Comparison of ENCODE assay signal across 17 mouse cellular contexts in genomic region chr5:143032639-143033146, GRCm38 (mm10).
A peak's percentile ranks its signal among the peaks of the same experiment; 100 is the strongest.
DNase-seq lines count a peak whose midpoint lies in the region; ATAC-seq and TF ChIP-seq lines count a peak whose summit lies in the region.
"Had no signal": no experiment of that assay in that cellular context is flagged by ENCODE, and none has a peak within 500 bp of the region (broad histone marks: within the 10 kb centered on the region; RNA-seq: fewer than 3 reads in every experiment).

No protein-coding gene starts in this region.

- intact Hi-C loops in heart, adult 2 months (cut with DNase I), result no loop called here
- intact Hi-C loops in left cerebral cortex, postnatal 14 days (cut with DNase I), result no loop called here

- no peaks in the 10 kb centered on the region; the same call in 1 of the 2 replicates for H3K79me2 ChIP-seq in heart, adult 2 months (replicated peaks; ENCODE audit: control insufficient read depth, insufficient read depth, low read length)

- no peak for TF ChIP-seq CTCF in heart, adult 2 months (IDR thresholded peaks at IDR 0.05)
- TF ChIP-seq CTCF in lung, adult 2 months (IDR thresholded peaks at IDR 0.05; ENCODE audit: insufficient read depth, low read length), result no peak

- H3K4me2 ChIP-seq in heart, embryonic 12.5 days, result no peak overlapping the region
- H3K4me2 ChIP-seq in lung, embryonic 15.5 days, result no peak overlapping the region
- H3K4me2 ChIP-seq: hindbrain, embryonic 14.5 days; midbrain, embryonic 12.5 days had no signal

- TF ChIP-seq EP300 in heart, adult 2 months (IDR thresholded peaks at IDR 0.05; ENCODE audit: insufficient read depth, low read depth, low read length), result no peak

- no peak overlapping the region for H3K9ac ChIP-seq in heart, adult 2 months (ENCODE audit: low read depth, low read length)
- no peak overlapping the region for H3K9ac ChIP-seq in heart, embryonic 12.5 days
- H3K9ac ChIP-seq in lung, embryonic 15.5 days, result no peak overlapping the region
- H3K9ac ChIP-seq: hindbrain, embryonic 14.5 days; midbrain, embryonic 12.5 days had no signal

- no peaks in the 10 kb centered on the region for H3K27me3 ChIP-seq in heart, adult 2 months (ENCODE audit: control insufficient read depth, insufficient read depth, low read length)
- no peaks in the 10 kb centered on the region for H3K27me3 ChIP-seq in heart, embryonic 12.5 days (replicated peaks)
- H3K27me3 ChIP-seq in lung, embryonic 15.5 days, result no peaks in the 10 kb centered on the region
- no peaks in the 10 kb centered on the region for H3K27me3 ChIP-seq in limb, embryonic 10.5 days (ENCODE audit: low read depth, poor library complexity, severe bottlenecking)
- H3K27me3 ChIP-seq: midbrain, embryonic 12.5 days had no signal

- ATAC-seq in heart, embryonic 12.5 days (ENCODE audit: insufficient number of reproducible peaks, low FRiP score), result no peak
- ATAC-seq in lung, embryonic 15.5 days (ENCODE audit: borderline replicate concordance, extremely low read depth, low FRiP score, low TSS enrichment), result no peak
- ATAC-seq: intestine, postnatal 0 days had no signal

- H3K9me3 ChIP-seq in heart, embryonic 12.5 days (replicated peaks), result no peaks in the 10 kb centered on the region
- no peaks in the 10 kb centered on the region for H3K9me3 ChIP-seq in lung, embryonic 15.5 days
- H3K9me3 ChIP-seq in limb, embryonic 10.5 days (replicated peaks), result no peaks in the 10 kb centered on the region
- H3K9me3 ChIP-seq: midbrain, embryonic 12.5 days had no signal

- no peak overlapping the region for H3K4me3 ChIP-seq in heart, adult 2 months
- H3K4me3 ChIP-seq in heart, embryonic 12.5 days, result no peak overlapping the region
- no peak overlapping the region for H3K4me3 ChIP-seq in lung, embryonic 15.5 days
- no peak overlapping the region for H3K4me3 ChIP-seq in lung, adult 2 months (replicated peaks; ENCODE audit: extremely low read depth, low read depth, low read length)
- H3K4me3 ChIP-seq in limb, embryonic 10.5 days, result peak overlapping the region; percentile 3; the same call in 1 of the 2 replicates
- H3K4me3 ChIP-seq: midbrain, embryonic 12.5 days had no signal

- H3K4me1 ChIP-seq in heart, adult 2 months (ENCODE audit: control insufficient read depth, insufficient read depth, low read length), result peaks cover 15% of the 10 kb centered on the region
- peaks cover 39% of the 10 kb centered on the region for H3K4me1 ChIP-seq in heart, embryonic 12.5 days (replicated peaks)
- peaks cover 20% of the 10 kb centered on the region for H3K4me1 ChIP-seq in lung, embryonic 15.5 days
- H3K4me1 ChIP-seq in lung, adult 2 months (ENCODE audit: control insufficient read depth, insufficient read depth, low read length), result peaks cover 4% of the 10 kb centered on the region; the same call in 1 of the 2 replicates
- H3K4me1 ChIP-seq in limb, embryonic 10.5 days, result peaks cover 27% of the 10 kb centered on the region

- no peak for TF ChIP-seq POLR2A in heart, adult 2 months (IDR thresholded peaks at IDR 0.05; ENCODE audit: insufficient read depth, low read depth, low read length)
- no peak for TF ChIP-seq POLR2A in lung, adult 2 months (IDR thresholded peaks at IDR 0.05; ENCODE audit: borderline replicate concordance, extremely low read depth, low read depth, low read length)

- H3K27ac ChIP-seq in heart, adult 2 months, result peak overlapping the region; percentile 49
- H3K27ac ChIP-seq in heart, embryonic 12.5 days (ENCODE audit: poor library complexity, severe bottlenecking), result no peak overlapping the region
- 0 out of 2 replicates have a peak overlapping the region, but pooled peaks have one; percentile 11 for H3K27ac ChIP-seq in lung, embryonic 15.5 days
- H3K27ac ChIP-seq in limb, embryonic 10.5 days, result peak overlapping the region; percentile 51
- H3K27ac ChIP-seq: midbrain, embryonic 12.5 days; stomach, postnatal 0 days had no signal

- 40% methylated on average over 2 of the region's 2 CpGs for WGBS in heart, adult 2 months
- 53% methylated on average over 2 of the region's 2 CpGs for WGBS in heart, embryonic 12.5 days
- WGBS in lung, embryonic 15.5 days, result 44% methylated on average over 2 of the region's 2 CpGs
- 45% methylated on average over 2 of the region's 2 CpGs for WGBS in lung, adult 2 months
- WGBS in limb, embryonic 10.5 days, result 37% methylated on average over 2 of the region's 2 CpGs

- H3K36me3 ChIP-seq in heart, adult 2 months (ENCODE audit: control insufficient read depth, insufficient read depth, low read length), result peaks cover 2% of the 10 kb centered on the region
- H3K36me3 ChIP-seq in heart, embryonic 12.5 days, result peaks cover 10% of the 10 kb centered on the region
- peaks cover 4% of the 10 kb centered on the region for H3K36me3 ChIP-seq in lung, embryonic 15.5 days
- H3K36me3 ChIP-seq in limb, embryonic 10.5 days, result peaks cover 38% of the 10 kb centered on the region

- DNase-seq in heart, adult 2 months, result no peak
- DNase-seq in lung, adult 2 months, result no peak
- DNase-seq in limb, embryonic 10.5 days (ENCODE audit: low spot score), result no peak
- no peak for DNase-seq in left cerebral cortex, adult 8-10 months (ENCODE audit: low spot score in 2 of 2)
- DNase-seq in left cerebral cortex, postnatal 14 days (ENCODE audit: low spot score in 2 of 2), result no peak
- no peak for DNase-seq in thymus, postnatal 14 days
- DNase-seq: cerebellum, adult 2 months; kidney, postnatal 25 days; left cerebral cortex, postnatal 4 days; lung, postnatal 10 days; thymus, postnatal 36 days had no signal
